Mouse (Mus musculus): ENCODE results near the gene Mtus2. TPM values are rescaled to one million over a fixed set of nuclear protein-coding genes. Genes with fewer than 3 reads are reported as not detected.
A peak's percentile ranks its signal among the peaks of the same experiment; 100 is the strongest.

Mtus2 gene
- polyA plus RNA-seq, 1 experiment from 2014 or later = 1.1 TPM

GRCm38 (mm10) chr5:148346543-148346942 is 389.4 kb downstream of the Mtus2 start:
- no peak overlapping the region for H3K27ac ChIP-seq
- H3K9me3 ChIP-seq (replicated peaks) = no peaks in the 10 kb centered on the region
- 80% methylated on average over 8 of the region's 8 CpGs for WGBS (ENCODE audit: insufficient replicate concordance)
- no peaks in the 10 kb centered on the region for H3K27me3 ChIP-seq (replicated peaks)
- no peak overlapping the region for H3K4me3 ChIP-seq
- H3K4me1 ChIP-seq = 0 out of 2 replicates have a peak, but pooled peaks cover 3% of the 10 kb centered on the region
- H3K36me3 ChIP-seq = peaks cover 97% of the 10 kb centered on the region
- no peak for ATAC-seq
- H3K4me2 ChIP-seq = no peak overlapping the region
- H3K9ac ChIP-seq = no peak overlapping the region

- no peak overlapping the region for H3K4me3 ChIP-seq
- WGBS (ENCODE audit: insufficient replicate concordance) = 82% methylated on average over 8 of the region's 8 CpGs
These were observed 391.0 kb downstream of the Mtus2 start for GRCm38 (mm10) chr5:148348153-148348552.

GRCm38 (mm10) chr5:148349327-148350011 is 392.3 kb downstream of the Mtus2 start:
- H3K4me2 ChIP-seq = no peak overlapping the region
- H3K4me3 ChIP-seq = no peak overlapping the region
- no peak for ATAC-seq
- no peaks in the 10 kb centered on the region for H3K27me3 ChIP-seq (replicated peaks)
- H3K9ac ChIP-seq = no peak overlapping the region
- H3K4me1 ChIP-seq = peaks cover 4% of the 10 kb centered on the region; the same call in 1 of the 2 replicates
- WGBS (ENCODE audit: insufficient replicate concordance) = 79% methylated on average over 15 of the region's 15 CpGs
- H3K36me3 ChIP-seq = peaks cover 97% of the 10 kb centered on the region
- H3K27ac ChIP-seq = no peak overlapping the region
- H3K9me3 ChIP-seq (replicated peaks) = no peaks in the 10 kb centered on the region

More at GRCm38 (mm10) chr5:148348153-148348552, 391.0 kb downstream of the Mtus2 start:
- no peak for ATAC-seq
- H3K9ac ChIP-seq = no peak overlapping the region
- no peak overlapping the region for H3K27ac ChIP-seq
- no peaks in the 10 kb centered on the region for H3K27me3 ChIP-seq (replicated peaks)
- no peaks in the 10 kb centered on the region for H3K4me1 ChIP-seq
- no peak overlapping the region for H3K4me2 ChIP-seq
- no peaks in the 10 kb centered on the region for H3K9me3 ChIP-seq (replicated peaks)
- H3K36me3 ChIP-seq = peaks cover 97% of the 10 kb centered on the region

GRCm38 (mm10) chr5:148353429-148353828 is 396.3 kb downstream of the Mtus2 start:
- H3K4me3 ChIP-seq = no peak overlapping the region
- H3K36me3 ChIP-seq = peaks cover 95% of the 10 kb centered on the region
- H3K4me1 ChIP-seq = peaks cover 4% of the 10 kb centered on the region; the same call in 1 of the 2 replicates
- H3K9ac ChIP-seq = no peak overlapping the region
- 71% methylated on average over 16 of the region's 16 CpGs for WGBS (ENCODE audit: insufficient replicate concordance)
- H3K27me3 ChIP-seq (replicated peaks) = no peaks in the 10 kb centered on the region
- H3K9me3 ChIP-seq (replicated peaks) = no peaks in the 10 kb centered on the region
- H3K27ac ChIP-seq = no peak overlapping the region
- ATAC-seq = no peak
- H3K4me2 ChIP-seq = no peak overlapping the region

GRCm38 (mm10) chr5:148354536-148354935 is 397.4 kb downstream of the Mtus2 start:
- 81% methylated on average over 8 of the region's 8 CpGs for WGBS (ENCODE audit: insufficient replicate concordance)
- ATAC-seq = no peak
- H3K9me3 ChIP-seq (replicated peaks) = no peaks in the 10 kb centered on the region
- no peak overlapping the region for H3K9ac ChIP-seq
- peaks cover 96% of the 10 kb centered on the region for H3K36me3 ChIP-seq
- no peak overlapping the region for H3K4me2 ChIP-seq
- H3K27ac ChIP-seq = no peak overlapping the region
- peaks cover 4% of the 10 kb centered on the region; the same call in 1 of the 2 replicates for H3K4me1 ChIP-seq
- no peak overlapping the region for H3K4me3 ChIP-seq
- H3K27me3 ChIP-seq (replicated peaks) = no peaks in the 10 kb centered on the region

- Histone ChIP-seq H3K36me3 (peaks cover 91% of the 10 kb centered on the region), H3K4me1 (peaks cover 10% of the 10 kb centered on the region), H3K4me2 (no peak overlapping the region), H3K9me3 (replicated peaks) (no peaks in the 10 kb centered on the region), H3K4me3 (no peak overlapping the region), H3K27me3 (replicated peaks) (no peaks in the 10 kb centered on the region), H3K9ac (no peak overlapping the region), H3K27ac (no peak overlapping the region)
- ATAC-seq = no peak
- 80% methylated on average over 3 of the region's 3 CpGs for WGBS (ENCODE audit: insufficient replicate concordance)
These were observed 398.7 kb downstream of the Mtus2 start for GRCm38 (mm10) chr5:148355822-148356221.

- no peak overlapping the region for H3K9ac ChIP-seq
- peaks cover 24% of the 10 kb centered on the region for H3K4me1 ChIP-seq
- no peak overlapping the region for H3K27ac ChIP-seq
- WGBS (ENCODE audit: insufficient replicate concordance) = 83% methylated on average over 6 of the region's 6 CpGs
- no peaks in the 10 kb centered on the region for H3K9me3 ChIP-seq (replicated peaks)
- no peak overlapping the region for H3K4me2 ChIP-seq
- no peaks in the 10 kb centered on the region for H3K27me3 ChIP-seq (replicated peaks)
- ATAC-seq = no peak
- peaks cover 90% of the 10 kb centered on the region for H3K36me3 ChIP-seq
- no peak overlapping the region for H3K4me3 ChIP-seq
These were observed 400.0 kb downstream of the Mtus2 start for GRCm38 (mm10) chr5:148357168-148357567.

- Histone ChIP-seq H3K36me3 (peaks cover 88% of the 10 kb centered on the region), H3K27me3 (replicated peaks) (no peaks in the 10 kb centered on the region), H3K9me3 (replicated peaks) (no peaks in the 10 kb centered on the region), H3K4me2 (no peak overlapping the region), H3K4me3 (no peak overlapping the region), H3K9ac (no peak overlapping the region), H3K4me1 (peaks cover 27% of the 10 kb centered on the region), H3K27ac (no peak overlapping the region)
- WGBS (ENCODE audit: insufficient replicate concordance) = 87% methylated on average over 11 of the region's 11 CpGs
- ATAC-seq = no peak
These were observed 402.0 kb downstream of the Mtus2 start for GRCm38 (mm10) chr5:148359131-148359530.

- Histone ChIP-seq H3K4me3 (no peak overlapping the region), H3K9ac (no peak overlapping the region), H3K27me3 (replicated peaks) (no peaks in the 10 kb centered on the region), H3K36me3 (peaks cover 89% of the 10 kb centered on the region), H3K9me3 (replicated peaks) (no peaks in the 10 kb centered on the region), H3K4me2 (0 out of 2 replicates have a peak overlapping the region, but pooled peaks have one; percentile 8), H3K27ac (no peak overlapping the region), H3K4me1 (peaks cover 27% of the 10 kb centered on the region)
- ATAC-seq = peak; percentile 57
- 54% methylated on average over 16 of the region's 16 CpGs for WGBS (ENCODE audit: insufficient replicate concordance)
These were observed 404.0 kb downstream of the Mtus2 start for GRCm38 (mm10) chr5:148360922-148361758.

- Histone ChIP-seq H3K9ac (no peak overlapping the region), H3K9me3 (replicated peaks) (no peaks in the 10 kb centered on the region), H3K4me1 (peaks cover 27% of the 10 kb centered on the region), H3K4me3 (no peak overlapping the region), H3K27ac (no peak overlapping the region), H3K4me2 (no peak overlapping the region), H3K27me3 (replicated peaks) (no peaks in the 10 kb centered on the region), H3K36me3 (peaks cover 83% of the 10 kb centered on the region)
- no peak for ATAC-seq
- WGBS (ENCODE audit: insufficient replicate concordance) = 41% methylated on average over 3 of the region's 3 CpGs
These were observed 404.6 kb downstream of the Mtus2 start for GRCm38 (mm10) chr5:148361759-148362010.

GRCm38 (mm10) chr5:148362296-148362695 is 405.2 kb downstream of the Mtus2 start:
- Histone ChIP-seq H3K4me2 (no peak overlapping the region), H3K36me3 (peaks cover 77% of the 10 kb centered on the region), H3K27ac (no peak overlapping the region), H3K9ac (no peak overlapping the region), H3K9me3 (replicated peaks) (no peaks in the 10 kb centered on the region), H3K4me1 (peaks cover 27% of the 10 kb centered on the region), H3K27me3 (replicated peaks) (no peaks in the 10 kb centered on the region), H3K4me3 (no peak overlapping the region)
- 85% methylated on average over 7 of the region's 7 CpGs for WGBS (ENCODE audit: insufficient replicate concordance)
- ATAC-seq = no peak

GRCm38 (mm10) chr5:148363441-148364113 is 406.5 kb downstream of the Mtus2 start:
- Histone ChIP-seq H3K9me3 (replicated peaks) (no peaks in the 10 kb centered on the region), H3K9ac (no peak overlapping the region), H3K4me2 (no peak overlapping the region), H3K27me3 (replicated peaks) (no peaks in the 10 kb centered on the region), H3K27ac (no peak overlapping the region), H3K4me3 (no peak overlapping the region), H3K36me3 (peaks cover 65% of the 10 kb centered on the region), H3K4me1 (peaks cover 27% of the 10 kb centered on the region)
- ATAC-seq = 0 out of 2 replicates have a peak, but pooled peaks have one; percentile 9
- WGBS (ENCODE audit: insufficient replicate concordance) = 76% methylated on average over 22 of the region's 22 CpGs
